Mouse (Mus musculus) liver, postnatal 0 days (tissue): ENCODE data around the gene Spon1.

Source experiments
- CTCF ChIP-seq: sonication (generic); IDR thresholded peaks from 2 replicates; pipeline ENCODE4 v1.5.1; 2016; ENCODE audit warnings: antibody characterized with exemption, low read depth
- EP300 ChIP-seq: IDR thresholded peaks from 2 replicates; pipeline ENCODE4 v1.6.1; 2016; ENCODE audit warnings: antibody characterized with exemption, low read depth, mild to moderate bottlenecking

DNA sequence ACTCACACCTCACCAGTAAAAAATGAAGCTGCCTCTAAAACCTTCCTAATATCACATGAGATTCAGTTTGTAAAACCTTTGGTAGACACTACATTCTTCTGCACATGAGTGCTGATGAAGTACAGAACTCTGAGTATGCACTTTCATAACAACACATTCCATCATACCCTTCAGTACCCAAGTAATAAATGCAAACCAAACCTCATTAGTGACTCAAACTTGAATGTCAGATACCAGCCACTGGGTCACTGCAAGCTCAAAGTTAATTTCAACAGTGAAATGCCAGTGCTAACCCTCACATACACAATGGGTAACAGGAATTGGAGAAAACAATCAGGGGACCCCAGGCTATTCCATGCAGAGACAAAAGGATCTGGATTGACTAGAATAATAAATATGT, 203.4 kb downstream of the Spon1 start:
- TF ChIP-seq CTCF (no peak), EP300 (no peak)
